Mouse (Mus musculus): Measurements from ENCODE around the gene Fam207a. TPM values are rescaled to one million over a fixed set of nuclear protein-coding genes. Genes with fewer than 3 reads are reported as not detected.

The Fam207a gene
- polyA plus RNA-seq, 1 experiment from 2014 or later, result 38.8 TPM

GRCm38 (mm10) chr10:77541864-77542666 lies 26.5 kb upstream of the Fam207a start:
- WGBS (ENCODE audit: missing documents), result 91% methylated on average over 10 of the region's 10 CpGs
- Histone ChIP-seq H3K4me3 (ENCODE audit: inconsistent target) (no peak overlapping the region), H3K27ac (peak overlapping the region; percentile 91), H3K36me3 (ENCODE audit: inconsistent target) (peaks cover 25% of the 10 kb centered on the region), H3K79me2 (ENCODE audit: inconsistent target) (peaks cover 89% of the 10 kb centered on the region)

GRCm38 (mm10) chr10:77540576-77541102 lies 25.1 kb upstream of the Fam207a start:
- Histone ChIP-seq H3K36me3 (ENCODE audit: inconsistent target) (peaks cover 14% of the 10 kb centered on the region), H3K79me2 (ENCODE audit: inconsistent target) (peaks cover 85% of the 10 kb centered on the region), H3K4me3 (ENCODE audit: inconsistent target) (no peak overlapping the region), H3K27ac (peak overlapping the region; percentile 91)
- 23% methylated on average over 4 of the region's 4 CpGs for WGBS (ENCODE audit: missing documents)

GRCm38 (mm10) chr10:77539320-77539945 lies 23.8 kb upstream of the Fam207a start:
- peaks cover 12% of the 10 kb centered on the region for H3K36me3 ChIP-seq (ENCODE audit: inconsistent target)
- peaks cover 92% of the 10 kb centered on the region for H3K79me2 ChIP-seq (ENCODE audit: inconsistent target)
- no peak overlapping the region for H3K4me3 ChIP-seq (ENCODE audit: inconsistent target)
- WGBS (ENCODE audit: missing documents), result 84% methylated on average over 7 of the region's 7 CpGs
- peak overlapping the region; percentile 91 for H3K27ac ChIP-seq

GRCm38 (mm10) chr10:77537215-77538209 lies 21.9 kb upstream of the Fam207a start:
- peak overlapping the region; percentile 93 for H3K27ac ChIP-seq
- 36% methylated on average over 11 of the region's 11 CpGs for WGBS (ENCODE audit: missing documents)
- peaks cover 10% of the 10 kb centered on the region for H3K36me3 ChIP-seq (ENCODE audit: inconsistent target)
- H3K4me3 ChIP-seq (ENCODE audit: inconsistent target), result no peak overlapping the region
- H3K79me2 ChIP-seq (ENCODE audit: inconsistent target), result peaks cover 94% of the 10 kb centered on the region

GRCm38 (mm10) chr10:77536727-77537126 lies 21.1 kb upstream of the Fam207a start:
- Histone ChIP-seq H3K36me3 (ENCODE audit: inconsistent target) (0 out of 2 replicates have a peak, but pooled peaks cover 4% of the 10 kb centered on the region), H3K4me3 (ENCODE audit: inconsistent target) (no peak overlapping the region), H3K79me2 (ENCODE audit: inconsistent target) (peaks cover 94% of the 10 kb centered on the region), H3K27ac (peak overlapping the region; percentile 93)
- WGBS (ENCODE audit: missing documents), result 0% methylated on average over 8 of the region's 8 CpGs

- Histone ChIP-seq H3K27ac (peak overlapping the region; percentile 94), H3K4me3 (ENCODE audit: inconsistent target) (peak overlapping the region; percentile 89), H3K36me3 (ENCODE audit: inconsistent target) (0 out of 2 replicates have a peak, but pooled peaks cover 4% of the 10 kb centered on the region), H3K79me2 (ENCODE audit: inconsistent target) (peaks cover 68% of the 10 kb centered on the region)
- WGBS (ENCODE audit: missing documents), result 13% methylated on average over 1 of the region's 1 CpGs
Observed at GRCm38 (mm10) chr10:77532020-77532413, 16.4 kb upstream of the Fam207a start.

- peak overlapping the region; percentile 94 for H3K27ac ChIP-seq
- WGBS (ENCODE audit: missing documents), result 22% methylated on average over 6 of the region's 6 CpGs
- H3K36me3 ChIP-seq (ENCODE audit: inconsistent target), result 0 out of 2 replicates have a peak, but pooled peaks cover 4% of the 10 kb centered on the region
- peaks cover 65% of the 10 kb centered on the region for H3K79me2 ChIP-seq (ENCODE audit: inconsistent target)
- peak overlapping the region; percentile 89 for H3K4me3 ChIP-seq (ENCODE audit: inconsistent target)
Observed at GRCm38 (mm10) chr10:77531026-77532019, 15.7 kb upstream of the Fam207a start.

- Histone ChIP-seq H3K27ac (peak within 1 kb of the TSS; percentile 94), H3K4me3 (ENCODE audit: inconsistent target) (peak within 1 kb of the TSS; percentile 89), H3K79me2 (ENCODE audit: inconsistent target) (peaks cover 53% of the 10 kb centered on the region), H3K36me3 (ENCODE audit: inconsistent target) (0 out of 2 replicates have a peak, but pooled peaks cover 4% of the 10 kb centered on the region)
- WGBS (ENCODE audit: missing documents), result 0% methylated on average over 9 of the region's 9 CpGs
Observed at GRCm38 (mm10) chr10:77530140-77530539, 14.6 kb upstream of the Fam207a start, which contains the start of gene Itgb2. Gene Itgb2, plus strand, starts transcription at chr10:77530252.

GRCm38 (mm10) chr10:77528634-77529033 lies 13.0 kb upstream of the Fam207a start:
- Histone ChIP-seq H3K27ac (no peak overlapping the region), H3K4me3 (ENCODE audit: inconsistent target) (no peak overlapping the region), H3K79me2 (ENCODE audit: inconsistent target) (peaks cover 38% of the 10 kb centered on the region), H3K36me3 (ENCODE audit: inconsistent target) (0 out of 2 replicates have a peak, but pooled peaks cover 4% of the 10 kb centered on the region)
- 95% methylated on average over 6 of the region's 6 CpGs for WGBS (ENCODE audit: missing documents)

- Histone ChIP-seq H3K36me3 (ENCODE audit: inconsistent target) (no peaks in the 10 kb centered on the region), H3K4me3 (ENCODE audit: inconsistent target) (no peak overlapping the region), H3K27ac (no peak overlapping the region), H3K79me2 (ENCODE audit: inconsistent target) (peaks cover 17% of the 10 kb centered on the region)
- 83% methylated on average over 2 of the region's 2 CpGs for WGBS (ENCODE audit: missing documents)
Observed at GRCm38 (mm10) chr10:77526488-77526887, 10.9 kb upstream of the Fam207a start.

- WGBS (ENCODE audit: missing documents), result 13% methylated on average over 6 of the region's 7 CpGs
- Histone ChIP-seq H3K27ac (peak overlapping the region; percentile 87), H3K4me3 (ENCODE audit: inconsistent target) (no peak overlapping the region), H3K79me2 (ENCODE audit: inconsistent target) (no peaks in the 10 kb centered on the region), H3K36me3 (ENCODE audit: inconsistent target) (no peaks in the 10 kb centered on the region)
Observed at GRCm38 (mm10) chr10:77523321-77523720, 7.7 kb upstream of the Fam207a start.

- no peaks in the 10 kb centered on the region for H3K79me2 ChIP-seq (ENCODE audit: inconsistent target)
- 46% methylated on average over 12 of the region's 12 CpGs for whole genome bisulfite sequencing (ENCODE audit: missing documents)
- no peaks in the 10 kb centered on the region for H3K36me3 ChIP-seq (ENCODE audit: inconsistent target)
- peak overlapping the region; percentile 87 for H3K27ac ChIP-seq
- peak overlapping the region; percentile 29; the same call in 1 of the 2 replicates for H3K4me3 ChIP-seq (ENCODE audit: inconsistent target)
Observed at GRCm38 (mm10) chr10:77522746-77523145, 7.2 kb upstream of the Fam207a start.

Measured in macrophage (primary cell).